Mouse (Mus musculus) megakaryocyte-erythroid progenitor cell, adult 5-6 weeks (primary cell): ENCODE data around the gene Sash1. TPM values are rescaled to one million over a fixed set of nuclear protein-coding genes. Genes with fewer than 3 reads are reported as not detected.
A peak's percentile ranks its signal among the peaks of the same experiment; 100 is the strongest.

ENCODE experiments used
- ATAC-seq: replicated peaks from 2 replicates; pipeline ENCODE4 v1.8.0; 2016; ENCODE audit warnings: mild to moderate bottlenecking, inconsistent platforms; ENCODE audit not compliant: severe bottlenecking, poor library complexity, low FRiP score, low TSS enrichment
- total RNA-seq, 2 experiments: library from RNA; stranded (forward) in 1 of 2; stranded (reverse) in 1 of 2; fragments of 200-1000, 215-1000 nt in 1 of 2; fragments of >200 nt in 1 of 2; fragmentation: Nextera tagmentation in 1 of 2; gene quantifications; 2 replicates each; pipeline ENCODE4 v1.2.3; 2014 to 2017

Gene Sash1
- 0.84 and 1.7 TPM in 2 replicates for total RNA-seq (2014; fragmentation: Nextera tagmentation)
- total RNA-seq (2017) = 0.23 and 0.61 TPM in 2 replicates

- ATAC-seq = peak; percentile 85
Measured at GRCm38 (mm10) chr10:8885630-8886527, at the start of gene Sash1. Gene Sash1 (minus strand): TSS chr10:8886070.

- ATAC-seq = no peak
Measured at GRCm38 (mm10) chr10:8935601-8936000, 49.7 kb upstream of the Sash1 start.

- no peak for ATAC-seq
Measured at GRCm38 (mm10) chr10:8933451-8934372, 47.8 kb upstream of the Sash1 start.

GRCm38 (mm10) chr10:8931548-8932240 lies 45.8 kb upstream of the Sash1 start:
- no peak for ATAC-seq

- no peak for ATAC-seq
Measured at GRCm38 (mm10) chr10:8930672-8931071, 44.8 kb upstream of the Sash1 start.

GRCm38 (mm10) chr10:8928775-8929647 lies 43.1 kb upstream of the Sash1 start:
- no peak for ATAC-seq

GRCm38 (mm10) chr10:8928261-8928660 lies 42.4 kb upstream of the Sash1 start:
- no peak for ATAC-seq

GRCm38 (mm10) chr10:8926906-8927305 lies 41.0 kb upstream of the Sash1 start:
- no peak for ATAC-seq

- no peak for ATAC-seq
Measured at GRCm38 (mm10) chr10:8926295-8926694, 40.4 kb upstream of the Sash1 start.

GRCm38 (mm10) chr10:8925299-8925698 lies 39.4 kb upstream of the Sash1 start:
- no peak for ATAC-seq

- ATAC-seq = no peak
Measured at GRCm38 (mm10) chr10:8921098-8921693, 35.3 kb upstream of the Sash1 start.

- 0 out of 2 replicates have a peak, but pooled peaks have one; percentile 44 for ATAC-seq
Measured at GRCm38 (mm10) chr10:8917798-8918197, 31.9 kb upstream of the Sash1 start.

- no peak for ATAC-seq
Measured at GRCm38 (mm10) chr10:8917350-8917749, 31.5 kb upstream of the Sash1 start.

GRCm38 (mm10) chr10:8915755-8916154 lies 29.9 kb upstream of the Sash1 start:
- no peak for ATAC-seq

GRCm38 (mm10) chr10:8913904-8914303 lies 28.0 kb upstream of the Sash1 start:
- no peak for ATAC-seq

GRCm38 (mm10) chr10:8912706-8913275 lies 26.9 kb upstream of the Sash1 start:
- ATAC-seq = no peak

- ATAC-seq = no peak
Measured at GRCm38 (mm10) chr10:8912213-8912612, 26.3 kb upstream of the Sash1 start.
